Mouse (Mus musculus): Measurements from ENCODE around the gene Dcp1a. TPM values are rescaled to one million over a fixed set of nuclear protein-coding genes. Genes with fewer than 3 reads are reported as not detected.

Gene Dcp1a
- polyA plus RNA-seq, 1 experiment from 2014 or later: 5.2 TPM

DNA sequence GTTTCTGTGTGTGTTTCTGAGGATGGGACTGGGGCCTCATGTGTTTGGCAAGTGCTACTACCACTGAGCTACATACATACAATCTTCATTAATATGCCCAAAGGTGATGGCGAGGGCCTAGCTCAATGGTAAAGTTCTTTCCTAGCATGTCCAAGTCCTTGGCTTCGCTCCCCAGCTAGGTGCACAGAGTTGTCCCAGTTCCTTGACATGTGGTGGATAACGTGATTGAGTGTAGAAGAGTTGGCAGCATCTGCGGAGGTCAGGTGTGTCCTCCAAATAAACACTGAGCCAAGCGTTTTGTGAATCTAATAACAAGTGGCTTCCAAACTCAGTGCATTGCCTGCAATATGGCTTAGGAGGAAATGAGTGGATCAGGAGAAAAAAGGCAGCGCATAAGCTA, 87.0 kb downstream of the Dcp1a start:
- 78% methylated on average over 6 of the region's 6 CpGs for WGBS
- Histone ChIP-seq H3K27me3 (ENCODE audit: control insufficient read depth, insufficient read depth, low read length) (no peaks in the 10 kb centered on the region), H3K9ac (ENCODE audit: low read length) (no peak overlapping the region), H3K4me1 (replicated peaks; ENCODE audit: control insufficient read depth, insufficient read depth) (no peaks in the 10 kb centered on the region), H3K4me3 (ENCODE audit: low read depth, low read length) (no peak overlapping the region), H3K9me3 (ENCODE audit: control insufficient read depth, low read length) (no peaks in the 10 kb centered on the region), H3K27ac (replicated peaks) (no peak overlapping the region), H3K36me3 (ENCODE audit: control insufficient read depth, insufficient read depth, low read length) (peaks cover 41% of the 10 kb centered on the region), H3K4me2 (replicated peaks; ENCODE audit: low read depth) (no peak overlapping the region)
- no peak for TF ChIP-seq EP300 (optimal IDR thresholded peaks at IDR 0.05)
- TF ChIP-seq CTCF (IDR thresholded peaks at IDR 0.05; ENCODE audit: low read depth): no peak
- ATAC-seq (ENCODE audit: low FRiP score, low TSS enrichment) (no peak), DNase-seq (ENCODE audit: low spot score) (no peak)

- Histone ChIP-seq H3K27me3 (ENCODE audit: control insufficient read depth, insufficient read depth, low read length) (no peaks in the 10 kb centered on the region), H3K4me2 (replicated peaks; ENCODE audit: low read depth) (no peak overlapping the region), H3K36me3 (ENCODE audit: control insufficient read depth, insufficient read depth, low read length) (peaks cover 48% of the 10 kb centered on the region), H3K27ac (replicated peaks) (no peak overlapping the region), H3K4me1 (replicated peaks; ENCODE audit: control insufficient read depth, insufficient read depth) (no peaks in the 10 kb centered on the region), H3K9me3 (ENCODE audit: control insufficient read depth, low read length) (no peaks in the 10 kb centered on the region), H3K4me3 (ENCODE audit: low read depth, low read length) (no peak overlapping the region), H3K9ac (ENCODE audit: low read length) (no peak overlapping the region)
- 86% methylated on average over 9 of the region's 9 CpGs for WGBS
- DNase-seq (ENCODE audit: low spot score): no peak
- ATAC-seq (ENCODE audit: low FRiP score, low TSS enrichment): no peak
- TF ChIP-seq EP300 (optimal IDR thresholded peaks at IDR 0.05) (no peak), CTCF (IDR thresholded peaks at IDR 0.05; ENCODE audit: low read depth) (no peak)
These were observed 88.7 kb downstream of the Dcp1a start for GRCm38 (mm10) chr14:30568016-30568415.

- H3K27ac ChIP-seq (replicated peaks): no peak overlapping the region
- TF ChIP-seq CTCF (IDR thresholded peaks at IDR 0.05; ENCODE audit: low read depth): no peak
- TF ChIP-seq EP300 (optimal IDR thresholded peaks at IDR 0.05): no peak
- H3K36me3 ChIP-seq (ENCODE audit: control insufficient read depth, insufficient read depth, low read length): peaks cover 48% of the 10 kb centered on the region
- no peak for DNase-seq (ENCODE audit: low spot score)
- no peaks in the 10 kb centered on the region for H3K27me3 ChIP-seq (ENCODE audit: control insufficient read depth, insufficient read depth, low read length)
- no peaks in the 10 kb centered on the region for H3K9me3 ChIP-seq (ENCODE audit: control insufficient read depth, low read length)
- no peak overlapping the region for H3K4me2 ChIP-seq (replicated peaks; ENCODE audit: low read depth)
- ATAC-seq (ENCODE audit: low FRiP score, low TSS enrichment): no peak
- H3K9ac ChIP-seq (ENCODE audit: low read length): no peak overlapping the region
- no peaks in the 10 kb centered on the region for H3K4me1 ChIP-seq (replicated peaks; ENCODE audit: control insufficient read depth, insufficient read depth)
- H3K4me3 ChIP-seq (ENCODE audit: low read depth, low read length): no peak overlapping the region
- WGBS: 66% methylated on average over 9 of the region's 9 CpGs
These were observed 91.0 kb downstream of the Dcp1a start for GRCm38 (mm10) chr14:30570303-30570702.

DNA sequence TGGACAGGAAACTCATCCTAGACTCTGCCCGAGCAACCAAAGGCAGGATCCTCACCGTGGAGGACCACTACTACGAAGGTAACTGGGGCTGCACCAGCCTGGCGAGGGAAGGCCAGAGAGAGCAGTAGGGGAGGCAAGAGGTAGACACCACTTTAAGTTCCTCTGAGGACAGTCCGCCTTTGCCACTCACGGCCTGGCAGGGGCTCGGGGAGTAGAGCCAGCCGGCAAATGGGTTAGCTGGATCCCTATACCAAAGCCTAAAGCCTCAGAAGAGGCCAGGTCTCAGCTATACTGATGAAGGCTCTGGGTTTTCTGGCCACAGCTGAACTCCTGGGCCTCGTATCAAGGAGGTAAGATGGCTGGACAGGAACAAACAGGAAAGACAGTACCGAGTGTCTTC, 92.9 kb downstream of the Dcp1a start:
- Histone ChIP-seq H3K9me3 (ENCODE audit: control insufficient read depth, low read length) (no peaks in the 10 kb centered on the region), H3K4me2 (replicated peaks; ENCODE audit: low read depth) (no peak overlapping the region), H3K9ac (ENCODE audit: low read length) (no peak overlapping the region), H3K4me3 (ENCODE audit: low read depth, low read length) (no peak overlapping the region), H3K36me3 (ENCODE audit: control insufficient read depth, insufficient read depth, low read length) (peaks cover 28% of the 10 kb centered on the region), H3K4me1 (replicated peaks; ENCODE audit: control insufficient read depth, insufficient read depth) (no peaks in the 10 kb centered on the region), H3K27ac (replicated peaks) (no peak overlapping the region), H3K27me3 (ENCODE audit: control insufficient read depth, insufficient read depth, low read length) (no peaks in the 10 kb centered on the region)
- DNase-seq (ENCODE audit: low spot score) (no peak), ATAC-seq (ENCODE audit: low FRiP score, low TSS enrichment) (no peak)
- 88% methylated on average over 10 of the region's 10 CpGs for WGBS
- TF ChIP-seq CTCF (IDR thresholded peaks at IDR 0.05; ENCODE audit: low read depth) (no peak), EP300 (optimal IDR thresholded peaks at IDR 0.05) (no peak)

DNA sequence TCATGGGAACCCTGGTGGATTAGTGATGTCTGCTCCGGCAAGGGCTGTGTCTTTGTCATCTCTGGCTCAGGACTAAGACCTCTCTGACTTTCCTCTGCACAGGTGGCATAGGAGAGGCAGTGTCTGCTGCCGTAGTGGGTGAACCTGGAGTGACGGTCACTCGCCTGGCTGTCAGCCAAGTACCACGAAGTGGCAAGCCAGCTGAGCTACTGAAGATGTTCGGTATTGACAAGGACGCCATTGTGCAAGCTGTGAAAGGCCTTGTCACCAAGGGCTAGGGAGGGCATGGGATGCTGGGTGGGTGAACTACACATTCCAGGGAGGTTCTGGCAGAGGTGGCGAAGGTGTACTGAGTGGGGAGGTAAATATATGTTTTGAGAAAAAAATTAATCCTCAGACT, 93.9 kb downstream of the Dcp1a start:
- peaks cover 26% of the 10 kb centered on the region for H3K36me3 ChIP-seq (ENCODE audit: control insufficient read depth, insufficient read depth, low read length)
- no peaks in the 10 kb centered on the region for H3K27me3 ChIP-seq (ENCODE audit: control insufficient read depth, insufficient read depth, low read length)
- H3K9me3 ChIP-seq (ENCODE audit: control insufficient read depth, low read length): no peaks in the 10 kb centered on the region
- ATAC-seq (ENCODE audit: low FRiP score, low TSS enrichment): no peak
- 52% methylated on average over 8 of the region's 8 CpGs for WGBS
- H3K4me3 ChIP-seq (ENCODE audit: low read depth, low read length): no peak overlapping the region
- TF ChIP-seq CTCF (IDR thresholded peaks at IDR 0.05; ENCODE audit: low read depth) (no peak), EP300 (optimal IDR thresholded peaks at IDR 0.05) (no peak)
- H3K4me1 ChIP-seq (replicated peaks; ENCODE audit: control insufficient read depth, insufficient read depth): no peaks in the 10 kb centered on the region
- no peak for DNase-seq (ENCODE audit: low spot score)
- no peak overlapping the region for H3K27ac ChIP-seq (replicated peaks)
- no peak overlapping the region for H3K4me2 ChIP-seq (replicated peaks; ENCODE audit: low read depth)
- no peak overlapping the region for H3K9ac ChIP-seq (ENCODE audit: low read length)

DNA sequence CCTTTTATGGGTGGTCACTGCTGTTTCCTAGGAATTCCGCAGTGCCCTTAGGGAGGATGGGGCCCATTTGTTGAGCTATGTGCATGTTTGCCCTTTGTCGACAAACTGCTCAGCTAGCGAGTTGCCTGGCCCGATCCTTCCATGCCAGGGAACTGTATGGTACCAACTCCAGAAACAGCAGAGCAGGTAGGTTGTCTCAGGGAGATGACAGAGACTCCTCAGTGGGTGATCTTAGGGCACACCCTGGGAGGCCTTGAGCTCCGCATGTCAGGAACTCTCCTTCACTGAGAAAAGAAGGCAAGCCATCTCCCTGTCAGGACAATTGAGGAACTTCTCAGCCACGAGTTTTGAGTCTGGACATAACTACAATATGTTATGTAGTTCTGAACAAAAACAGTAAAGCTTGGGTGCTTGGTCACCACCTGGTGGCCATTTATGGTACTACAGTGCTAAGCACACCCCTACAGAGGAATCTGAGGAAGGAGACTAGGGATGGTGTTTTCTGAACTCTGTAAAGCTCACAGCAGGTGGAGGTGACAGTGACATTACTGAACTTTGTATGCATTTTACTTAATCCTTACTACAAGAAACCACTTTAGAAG, 94.7 kb downstream of the Dcp1a start:
- ATAC-seq (ENCODE audit: low FRiP score, low TSS enrichment) (peak; percentile 41), DNase-seq (ENCODE audit: low spot score) (peak; percentile 77)
- Histone ChIP-seq H3K4me2 (replicated peaks; ENCODE audit: low read depth) (no peak overlapping the region), H3K27me3 (ENCODE audit: control insufficient read depth, insufficient read depth, low read length) (no peaks in the 10 kb centered on the region), H3K4me3 (ENCODE audit: low read depth, low read length) (no peak overlapping the region), H3K9me3 (ENCODE audit: control insufficient read depth, low read length) (no peaks in the 10 kb centered on the region), H3K27ac (replicated peaks) (peak overlapping the region; percentile 40; the same call in 1 of the 2 replicates), H3K4me1 (replicated peaks; ENCODE audit: control insufficient read depth, insufficient read depth) (no peaks in the 10 kb centered on the region), H3K9ac (ENCODE audit: low read length) (no peak overlapping the region), H3K36me3 (ENCODE audit: control insufficient read depth, insufficient read depth, low read length) (peaks cover 20% of the 10 kb centered on the region)
- 58% methylated on average over 6 of the region's 6 CpGs for whole genome bisulfite sequencing
- peak; percentile 95 for TF ChIP-seq CTCF (IDR thresholded peaks at IDR 0.05; ENCODE audit: low read depth)
- TF ChIP-seq EP300 (optimal IDR thresholded peaks at IDR 0.05): no peak
